Mouse (Mus musculus) adrenal gland (tissue): Measurements from ENCODE around the gene Zdhhc14.

Source experiments
- intact Hi-C: fragments of 180-260 bp; cut with DNase I; formaldehyde crosslinking; loops from one replicate; pipeline ENCODE4 v1.15.1; 2025

The Zdhhc14 gene

DNA sequence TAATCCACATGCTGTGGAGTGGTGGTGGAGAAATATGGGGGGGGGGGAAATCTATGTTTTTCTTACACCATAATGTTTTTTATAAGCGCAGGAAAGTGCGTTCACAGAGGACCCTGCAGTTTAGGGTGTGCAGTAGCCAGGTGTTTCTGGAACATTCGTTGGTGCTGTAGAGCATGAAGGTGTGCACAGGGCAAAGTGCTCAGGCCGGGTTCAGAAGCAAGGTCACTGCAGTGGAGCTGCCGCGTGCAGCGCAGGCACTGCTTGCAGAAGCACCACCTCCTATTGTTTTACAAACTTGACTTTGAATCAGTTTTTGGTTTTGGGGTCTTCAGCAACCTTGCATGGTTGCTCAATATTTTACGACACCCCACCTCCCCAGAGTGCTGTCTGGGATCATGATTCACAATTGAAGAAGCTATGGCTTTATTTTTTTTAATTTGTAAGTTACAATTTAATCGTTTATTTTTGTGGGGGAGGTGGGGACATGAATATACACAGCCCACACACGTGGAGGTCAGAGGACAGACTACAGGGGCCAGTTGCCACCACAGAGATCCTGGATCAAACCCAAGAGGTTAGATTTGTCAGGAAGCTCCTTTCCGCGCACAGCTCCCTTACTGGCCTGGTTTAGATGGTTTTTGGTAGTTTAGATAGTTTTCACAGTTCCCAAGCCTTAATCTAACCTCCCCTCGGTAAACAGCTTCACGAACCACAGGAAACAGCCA lies 59.8 kb downstream of the Zdhhc14 start:
- intact Hi-C loops: no loop called here

GRCm38 (mm10) chr17:5553556-5553955 lies 61.2 kb downstream of the Zdhhc14 start:
- intact Hi-C loops: no loop called here

- intact Hi-C loops: no loop called here
Observed at GRCm38 (mm10) chr17:5554573-5554972, 62.2 kb downstream of the Zdhhc14 start.

DNA sequence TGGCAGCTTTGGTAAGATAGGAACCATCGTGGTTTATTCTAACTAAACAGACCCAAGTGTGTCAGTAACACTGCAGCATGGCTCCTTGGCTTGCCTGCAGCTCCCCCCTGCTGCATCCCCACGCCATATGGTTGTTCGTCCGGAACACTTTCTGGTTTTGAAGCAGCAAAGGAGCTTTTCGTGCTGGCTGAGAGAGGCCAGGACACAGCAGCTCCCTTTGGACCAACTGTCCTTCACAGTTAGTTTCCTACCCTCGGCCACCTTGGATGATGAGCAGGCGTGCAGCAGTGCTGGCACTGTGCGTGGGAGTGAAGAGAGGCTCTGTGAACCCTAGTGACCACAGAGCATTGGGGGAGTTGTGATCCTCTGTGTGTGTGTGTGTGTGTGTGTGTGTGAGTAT lies 64.2 kb downstream of the Zdhhc14 start:
- intact Hi-C loops: no loop called here

- intact Hi-C loops: no loop called here
Observed at GRCm38 (mm10) chr17:5560212-5560611, 67.9 kb downstream of the Zdhhc14 start.

DNA sequence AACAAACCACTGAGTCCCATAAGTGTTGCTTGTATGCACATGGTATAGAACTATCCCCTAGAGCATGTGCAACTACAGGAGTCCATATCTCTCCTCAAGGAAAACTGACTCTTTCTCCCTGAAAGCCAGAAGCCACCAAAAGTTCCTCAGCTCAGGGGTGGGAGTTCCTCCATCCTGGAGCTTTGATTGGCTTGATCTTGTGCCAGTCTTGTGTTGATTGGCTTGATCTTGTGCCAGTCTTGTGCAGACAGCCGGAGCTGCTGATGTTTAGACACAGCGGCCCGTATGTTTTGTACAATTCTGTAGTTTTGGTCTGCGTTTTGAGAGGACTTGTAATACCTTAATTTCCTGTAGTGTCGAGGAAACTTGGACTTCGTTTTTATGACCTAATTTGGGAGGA lies 70.8 kb downstream of the Zdhhc14 start:
- intact Hi-C loops: no loop called here

DNA sequence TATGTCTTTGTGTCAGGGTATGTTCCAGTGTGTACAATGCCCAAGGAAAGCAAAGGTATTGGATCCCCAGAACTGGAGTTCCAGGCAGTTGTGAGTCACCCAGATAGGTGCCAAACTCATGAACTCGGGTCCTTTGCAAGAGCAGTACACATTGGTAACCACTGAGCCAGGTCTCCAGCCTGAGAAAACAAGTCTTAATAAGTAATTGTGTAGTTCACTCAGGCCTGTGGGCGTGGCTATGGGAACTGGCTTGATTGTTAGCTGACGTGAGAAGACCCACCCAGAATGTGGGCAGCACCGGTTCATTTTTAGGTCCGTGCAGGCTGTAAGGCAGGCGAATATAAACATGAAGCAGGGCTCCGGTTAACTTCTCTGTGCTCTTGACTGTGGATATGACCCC lies 73.6 kb downstream of the Zdhhc14 start:
- intact Hi-C loops: no loop called here

DNA sequence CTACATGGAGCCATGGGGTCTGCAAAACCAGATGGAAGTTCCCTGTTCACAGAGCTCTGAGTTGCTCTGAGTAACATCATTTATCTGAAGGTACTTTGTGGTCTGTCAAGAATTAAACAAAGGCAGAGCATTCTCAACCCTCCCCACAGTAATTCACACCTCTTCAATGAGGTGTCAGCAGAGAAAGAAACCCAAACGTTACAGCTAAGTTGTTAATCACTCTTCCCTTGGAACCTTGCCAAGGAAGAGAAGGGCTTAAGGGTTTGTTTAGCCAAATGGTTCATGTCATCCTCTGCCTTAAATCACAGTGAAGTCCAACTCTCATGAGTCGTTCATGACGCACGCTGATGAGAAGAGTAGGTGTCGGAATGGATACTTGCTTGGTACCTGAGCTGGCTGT lies 75.6 kb downstream of the Zdhhc14 start:
- intact Hi-C loops: no loop called here

DNA sequence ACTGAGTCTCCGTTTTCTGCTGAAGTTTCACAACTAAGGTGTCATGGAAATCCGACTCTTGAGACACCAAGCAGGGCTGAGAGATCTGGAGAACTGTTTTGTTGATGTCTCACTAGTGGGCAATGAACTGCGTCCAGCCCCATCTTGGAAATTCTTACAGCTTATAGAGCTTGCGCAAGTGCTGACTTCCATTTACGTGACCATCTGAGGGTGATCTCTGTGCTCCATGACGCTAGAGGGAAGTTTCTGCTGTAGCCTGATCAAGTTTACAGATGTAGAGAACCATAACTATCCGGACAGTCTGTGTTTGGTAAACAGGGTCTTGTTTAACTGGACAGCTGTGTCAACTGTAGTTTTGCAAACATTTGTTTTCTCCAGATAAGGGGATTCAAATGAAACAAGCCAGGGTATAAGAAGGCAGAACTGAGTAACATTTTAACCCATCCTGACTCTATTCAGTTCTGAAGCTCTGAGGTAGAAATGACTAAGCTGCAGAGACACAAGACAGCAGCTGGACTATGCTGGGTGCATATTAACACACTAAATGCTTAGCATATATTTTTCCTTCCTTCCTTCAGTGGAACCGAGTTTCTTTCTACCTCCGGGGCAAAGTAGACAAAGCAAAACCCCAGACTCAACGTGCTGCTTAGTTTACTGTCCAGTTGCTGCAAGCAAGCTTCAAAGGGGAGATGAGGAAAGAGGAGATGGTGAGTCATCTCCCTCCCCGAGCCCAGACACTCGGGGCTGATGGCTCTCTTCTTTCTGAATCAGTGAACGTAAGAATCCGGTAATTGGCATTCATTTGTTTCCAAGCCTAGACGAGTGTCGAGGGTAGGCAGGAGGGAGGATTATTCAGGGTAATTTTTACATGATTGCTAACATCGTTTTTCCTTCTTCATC lies 77.0 kb downstream of the Zdhhc14 start:
- intact Hi-C loops: no loop called here

DNA sequence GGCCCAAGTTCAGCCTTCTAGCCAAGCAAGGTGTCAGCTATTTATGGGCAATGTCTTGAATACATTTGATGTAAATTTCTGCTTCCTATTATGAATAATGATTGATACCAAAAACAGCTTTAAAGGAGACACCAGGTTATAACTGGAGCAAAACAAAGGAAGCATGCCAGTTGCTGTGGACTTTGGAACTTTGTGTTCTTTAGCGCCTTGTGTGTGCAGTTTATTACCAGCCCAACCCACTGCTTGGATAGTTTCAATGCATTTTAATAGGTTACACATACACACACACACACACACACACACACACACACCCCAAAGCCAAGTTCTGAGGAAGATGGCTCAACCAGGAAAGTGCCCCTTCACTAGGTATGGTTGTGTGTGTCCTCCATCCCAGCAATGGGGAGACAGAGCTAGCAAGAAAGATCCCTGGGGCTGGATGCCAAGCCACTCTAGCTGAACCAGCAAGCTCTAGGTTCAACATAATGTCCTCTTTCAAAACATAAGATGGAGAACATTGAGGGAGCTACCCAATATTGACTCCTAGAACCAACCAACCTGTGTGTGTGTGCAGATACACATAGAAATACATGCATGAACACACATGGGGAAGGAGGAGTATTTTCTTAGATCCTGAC lies 79.9 kb downstream of the Zdhhc14 start:
- intact Hi-C loops: no loop called here

GRCm38 (mm10) chr17:5572745-5573420 lies 80.5 kb downstream of the Zdhhc14 start:
- intact Hi-C loops: no loop called here

- intact Hi-C loops: no loop called here
Observed at GRCm38 (mm10) chr17:5574672-5575071, 82.3 kb downstream of the Zdhhc14 start.

DNA sequence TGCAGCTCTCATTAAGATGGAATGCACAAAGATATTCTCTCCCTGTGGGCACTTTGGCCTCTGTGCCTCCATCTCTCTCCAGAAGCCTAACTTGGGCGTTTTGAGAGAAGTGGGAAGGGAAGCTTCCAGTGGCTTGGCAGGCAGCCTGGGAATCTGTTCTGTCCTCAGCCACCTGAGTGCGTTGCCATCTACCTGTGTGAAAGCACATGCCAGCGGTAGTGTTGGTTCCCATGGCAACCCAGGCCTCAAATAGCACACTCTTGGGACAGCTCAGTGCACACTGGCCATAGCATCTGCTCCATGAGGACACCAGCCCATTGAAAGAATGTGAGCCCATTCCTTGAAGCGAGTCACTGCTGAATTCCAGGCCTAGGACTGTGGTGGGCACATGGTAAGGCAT lies 83.2 kb downstream of the Zdhhc14 start:
- intact Hi-C loops: no loop called here

DNA sequence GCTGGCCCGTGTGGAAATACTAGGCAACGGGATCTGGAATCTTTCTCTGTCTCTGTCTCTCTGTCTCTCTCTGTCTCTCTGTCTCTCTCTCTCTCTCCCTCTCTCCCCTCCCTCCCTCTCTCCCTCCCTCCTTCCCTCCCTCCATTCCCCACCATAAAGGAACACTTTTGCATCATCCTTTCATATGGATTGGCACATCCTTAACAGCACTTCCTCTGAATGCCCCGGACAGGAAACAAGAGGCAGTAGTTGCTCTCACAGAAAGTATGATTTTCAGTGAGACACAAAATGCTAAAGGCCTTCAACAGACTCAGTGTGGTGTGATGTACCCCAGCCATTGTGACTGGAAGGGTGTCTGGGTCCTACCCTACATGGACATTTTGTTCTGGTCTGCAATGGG lies 89.9 kb downstream of the Zdhhc14 start:
- intact Hi-C loops: no loop called here

GRCm38 (mm10) chr17:5582937-5583336 lies 90.6 kb downstream of the Zdhhc14 start:
- intact Hi-C loops: no loop called here

- intact Hi-C loops: no loop called here
Observed at GRCm38 (mm10) chr17:5583472-5584145, 91.3 kb downstream of the Zdhhc14 start.

- intact Hi-C loops: no loop called here
Observed at GRCm38 (mm10) chr17:5591604-5592209, 99.3 kb downstream of the Zdhhc14 start.

DNA sequence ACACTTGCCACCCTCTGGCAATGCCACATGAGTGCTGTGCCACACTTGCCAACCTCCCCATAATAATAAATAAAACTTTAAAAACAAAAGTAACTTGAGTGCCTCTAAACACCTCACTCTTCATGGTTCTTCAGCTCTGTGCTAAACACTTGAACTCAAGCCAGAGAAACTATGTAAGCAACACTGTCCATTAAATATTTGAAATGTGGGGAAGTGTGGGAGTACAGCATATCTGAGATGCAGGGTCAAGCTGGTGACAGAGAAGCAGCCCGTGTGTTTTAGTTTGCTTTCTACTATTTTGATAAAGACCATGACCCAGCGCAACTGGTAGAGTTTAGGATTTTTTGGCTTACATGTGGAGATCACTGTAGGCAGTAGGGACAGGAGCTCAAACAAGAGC lies 100.7 kb downstream of the Zdhhc14 start:
- intact Hi-C loops: no loop called here

- intact Hi-C loops: no loop called here
Observed at GRCm38 (mm10) chr17:5595068-5595467, 102.7 kb downstream of the Zdhhc14 start.

DNA sequence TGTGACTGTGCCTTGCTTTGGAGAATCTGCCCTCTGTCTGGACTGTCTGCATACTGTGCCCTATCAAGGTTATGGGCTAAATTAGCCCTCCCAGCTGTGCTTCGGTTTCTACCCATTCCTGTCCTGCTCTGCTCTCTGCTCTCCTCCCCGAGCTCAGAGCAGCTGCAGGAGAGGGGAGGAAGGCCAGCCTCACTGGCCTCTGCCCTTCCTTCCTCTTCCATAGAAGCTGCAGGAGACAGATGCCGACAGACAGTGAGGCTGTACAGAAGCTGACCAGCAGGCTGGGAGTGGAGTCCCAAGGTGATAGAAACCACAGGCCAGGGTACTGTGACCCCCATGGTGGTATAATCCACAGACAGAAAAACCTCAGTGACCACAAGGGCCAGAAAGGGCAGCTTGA lies 104.1 kb downstream of the Zdhhc14 start:
- intact Hi-C loops: no loop called here

- intact Hi-C loops: no loop called here
Observed at GRCm38 (mm10) chr17:5598999-5599398, 106.6 kb downstream of the Zdhhc14 start.
